Mouse (Mus musculus) lung, embryonic 14.5 days (tissue): Measurements from ENCODE around the gene Tet3. TPM values are rescaled to one million over a fixed set of nuclear protein-coding genes. Genes with fewer than 3 reads are reported as not detected.

Experiments
- ATAC-seq: fragments of 200-750 bp; cut with Nextera tagmentation; 2 replicates; pipeline ENCODE4 v1.8.0; 2017; ENCODE audit warnings: mild to moderate bottlenecking, moderate TSS enrichment, moderate library complexity; ENCODE audit not compliant: insufficient read depth
- DNase-seq: peaks from one replicate; pipeline ENCODE4 v3.0.0-alpha.2; 2015
- H3K27ac ChIP-seq: fragments of 300-500 bp; sonication (generic); 2 replicates; pipeline ENCODE4 v1.5.1; 2014; ENCODE audit warnings: low read depth, mild to moderate bottlenecking, moderate library complexity
- H3K27me3 ChIP-seq: fragments of 300-500 bp; sonication (generic); 2 replicates; pipeline ENCODE4 v1.6.1; 2014; ENCODE audit warnings: low read length, control low read depth; ENCODE audit not compliant: insufficient read depth
- H3K36me3 ChIP-seq: fragments of 300-500 bp; sonication (generic); 2 replicates; pipeline ENCODE4 v1.6.1; 2014; ENCODE audit warnings: control low read depth; ENCODE audit not compliant: insufficient read depth
- H3K4me1 ChIP-seq: fragments of 300-500 bp; sonication (generic); 2 replicates; pipeline ENCODE4 v1.6.1; 2014; ENCODE audit warnings: antibody characterized with exemption, control low read depth; ENCODE audit not compliant: insufficient read depth
- H3K4me2 ChIP-seq: fragments of 300-500 bp; sonication (generic); 2 replicates; pipeline ENCODE4 v1.6.1; 2014; ENCODE audit warnings: mild to moderate bottlenecking
- H3K4me3 ChIP-seq: fragments of 300-500 bp; sonication (generic); 2 replicates; pipeline ENCODE4 v1.5.1; 2014; ENCODE audit warnings: low read depth, low read length
- H3K9ac ChIP-seq: fragments of 300-500 bp; sonication (generic); 2 replicates; pipeline ENCODE4 v1.6.1; 2014
- H3K9me3 ChIP-seq: fragments of 300-500 bp; sonication (generic); 2 replicates; pipeline ENCODE4 v1.6.1; 2016; ENCODE audit warnings: low read depth, low read length, control low read depth
- CTCF ChIP-seq: IDR thresholded peaks from 2 replicates; pipeline ENCODE4 v1.5.1; 2016; ENCODE audit warnings: antibody characterized with exemption, low read depth
- WGBS: fragments of 180-500 bp; shearing (Covaris S2); extraction: QIAGEN DNeasy Blood & Tissue Kit; methylation state at CpG from one replicate; pipeline ENCODE4 v1.1.7; 2014; 5-methylcytosine and 5-hydroxymethylcytosine counted together
- polyA plus RNA-seq: library from polyadenylated mRNA; unstranded; fragments of >200 nt; fragmentation: Nextera tagmentation; extraction: Ambion mirVana; gene quantifications from 2 replicates; pipeline ENCODE4 v1.2.1, GENCODE M21; 2014

The Tet3 gene
- polyA plus RNA-seq, 1 experiment from 2014 or later, result 34.4 TPM

- DNase-seq, result no peak
- ATAC-seq, result no peak
- Histone ChIP-seq H3K36me3 (peaks cover 25% of the 10 kb centered on the region; the same call in 1 of the 2 replicates), H3K27me3 (no peaks in the 10 kb centered on the region), H3K9ac (peak overlapping the region; percentile 71; the same call in 1 of the 2 replicates), H3K4me2 (peak overlapping the region; percentile 88), H3K9me3 (no peaks in the 10 kb centered on the region), H3K4me1 (peaks cover 48% of the 10 kb centered on the region), H3K27ac (peak overlapping the region; percentile 12; the same call in 1 of the 2 replicates), H3K4me3 (peak overlapping the region; percentile 68)
- no peak for TF ChIP-seq CTCF
- WGBS, result 33% methylated on average over 3 of the region's 3 CpGs
Observed at GRCm38 (mm10) chr6:83440197-83440509, 18.7 kb downstream of the Tet3 start.

GRCm38 (mm10) chr6:83439781-83440180 is 19.1 kb downstream of the Tet3 start:
- no peaks in the 10 kb centered on the region for H3K9me3 ChIP-seq
- H3K9ac ChIP-seq, result peak overlapping the region; percentile 71; the same call in 1 of the 2 replicates
- H3K27me3 ChIP-seq, result no peaks in the 10 kb centered on the region
- peaks cover 47% of the 10 kb centered on the region for H3K4me1 ChIP-seq
- H3K36me3 ChIP-seq, result peaks cover 22% of the 10 kb centered on the region; the same call in 1 of the 2 replicates
- TF ChIP-seq CTCF, result no peak
- DNase-seq, result no peak
- ATAC-seq, result no peak
- 56% methylated on average over 5 of the region's 5 CpGs for WGBS
- peak overlapping the region; percentile 88 for H3K4me2 ChIP-seq
- peak overlapping the region; percentile 12; the same call in 1 of the 2 replicates for H3K27ac ChIP-seq
- peak overlapping the region; percentile 68 for H3K4me3 ChIP-seq

- Histone ChIP-seq H3K27me3 (no peaks in the 10 kb centered on the region), H3K4me2 (peak overlapping the region; percentile 88; the same call in 1 of the 2 replicates), H3K4me3 (no peak overlapping the region), H3K9me3 (no peaks in the 10 kb centered on the region), H3K9ac (no peak overlapping the region), H3K27ac (no peak overlapping the region), H3K4me1 (peaks cover 42% of the 10 kb centered on the region), H3K36me3 (peaks cover 20% of the 10 kb centered on the region; the same call in 1 of the 2 replicates)
- ATAC-seq (no peak), DNase-seq (no peak)
- WGBS, result 83% methylated on average over 13 of the region's 13 CpGs
- no peak for TF ChIP-seq CTCF
Observed at GRCm38 (mm10) chr6:83439119-83439767, 19.6 kb downstream of the Tet3 start.

- ATAC-seq (no peak), DNase-seq (no peak)
- Histone ChIP-seq H3K4me1 (peaks cover 41% of the 10 kb centered on the region), H3K36me3 (peaks cover 27% of the 10 kb centered on the region), H3K9ac (no peak overlapping the region), H3K4me3 (no peak overlapping the region), H3K27ac (no peak overlapping the region), H3K9me3 (no peaks in the 10 kb centered on the region), H3K4me2 (no peak overlapping the region; the same call in 1 of the 2 replicates), H3K27me3 (no peaks in the 10 kb centered on the region)
- no peak for TF ChIP-seq CTCF
- WGBS, result 83% methylated on average over 3 of the region's 3 CpGs
Observed at GRCm38 (mm10) chr6:83438584-83438983, 20.3 kb downstream of the Tet3 start.

GRCm38 (mm10) chr6:83437802-83438201 is 21.1 kb downstream of the Tet3 start:
- no peak for TF ChIP-seq CTCF
- H3K4me1 ChIP-seq, result peaks cover 33% of the 10 kb centered on the region
- H3K4me2 ChIP-seq, result no peak overlapping the region
- peaks cover 29% of the 10 kb centered on the region for H3K36me3 ChIP-seq
- no peaks in the 10 kb centered on the region for H3K9me3 ChIP-seq
- H3K9ac ChIP-seq, result no peak overlapping the region
- no peak overlapping the region for H3K4me3 ChIP-seq
- H3K27me3 ChIP-seq, result no peaks in the 10 kb centered on the region
- DNase-seq (no peak), ATAC-seq (no peak)
- H3K27ac ChIP-seq, result no peak overlapping the region
- 51% methylated on average over 3 of the region's 3 CpGs for WGBS

GRCm38 (mm10) chr6:83437225-83437624 is 21.7 kb downstream of the Tet3 start:
- Histone ChIP-seq H3K4me2 (no peak overlapping the region), H3K36me3 (peaks cover 35% of the 10 kb centered on the region), H3K9me3 (no peaks in the 10 kb centered on the region), H3K27ac (no peak overlapping the region), H3K9ac (no peak overlapping the region), H3K27me3 (no peaks in the 10 kb centered on the region), H3K4me1 (peaks cover 27% of the 10 kb centered on the region), H3K4me3 (no peak overlapping the region)
- 85% methylated on average over 3 of the region's 3 CpGs for WGBS
- DNase-seq, result no peak
- ATAC-seq, result no peak
- no peak for TF ChIP-seq CTCF

- Histone ChIP-seq H3K27ac (no peak overlapping the region), H3K9ac (no peak overlapping the region), H3K36me3 (peaks cover 35% of the 10 kb centered on the region), H3K4me1 (peaks cover 23% of the 10 kb centered on the region), H3K4me2 (no peak overlapping the region), H3K27me3 (no peaks in the 10 kb centered on the region), H3K4me3 (no peak overlapping the region), H3K9me3 (no peaks in the 10 kb centered on the region)
- no peak for DNase-seq
- WGBS, result 65% methylated on average over 4 of the region's 4 CpGs
- no peak for ATAC-seq
- no peak for TF ChIP-seq CTCF
Observed at GRCm38 (mm10) chr6:83436547-83436946, 22.3 kb downstream of the Tet3 start.
